Mouse (Mus musculus) midbrain, embryonic 14.5 days (tissue): ENCODE data around the gene Bmp8a. TPM values are rescaled to one million over a fixed set of nuclear protein-coding genes. Genes with fewer than 3 reads are reported as not detected.
"Not testable (repeated sequence)": the region's sequence is repeated elsewhere in the genome, so short reads cannot be mapped to it uniquely, and the experiment has no call there.

Experiments
- ATAC-seq: fragments of 200-750 bp; cut with Nextera tagmentation; 2 replicates; pipeline ENCODE4 v1.8.0; 2017; ENCODE audit warnings: moderate number of reproducible peaks, moderate library complexity; ENCODE audit not compliant: low FRiP score, low TSS enrichment
- DNase-seq: peaks from one replicate; pipeline ENCODE4 v3.0.0-alpha.2; 2015
- H3K27ac ChIP-seq: fragments of 300-500 bp; sonication (generic); replicated peaks from 2 replicates; pipeline ENCODE4 v1.5.1; 2014; ENCODE audit warnings: mild to moderate bottlenecking, low read depth, low read length, moderate library complexity
- H3K27me3 ChIP-seq: fragments of 300-500 bp; sonication (generic); 2 replicates; pipeline ENCODE4 v1.6.1; 2014; ENCODE audit warnings: low read length, control low read depth, mixed read lengths; ENCODE audit not compliant: control insufficient read depth, insufficient read depth
- H3K36me3 ChIP-seq: fragments of 300-500 bp; sonication (generic); 2 replicates; pipeline ENCODE4 v1.6.1; 2014; ENCODE audit warnings: low read length, control low read depth; ENCODE audit not compliant: control insufficient read depth, insufficient read depth
- H3K4me1 ChIP-seq: fragments of 300-500 bp; sonication (generic); 2 replicates; pipeline ENCODE4 v1.6.1; 2014; ENCODE audit warnings: mild to moderate bottlenecking, antibody characterized with exemption, low read length, control low read depth; ENCODE audit not compliant: control insufficient read depth, insufficient read depth
- H3K4me2 ChIP-seq: fragments of 300-500 bp; sonication (generic); 2 replicates; pipeline ENCODE4 v1.6.1; 2014; ENCODE audit warnings: mild to moderate bottlenecking, low read length, moderate library complexity
- H3K4me3 ChIP-seq: fragments of 300-500 bp; sonication (generic); replicated peaks from 2 replicates; pipeline ENCODE4 v1.5.1; 2014; ENCODE audit warnings: low read depth, low read length
- H3K9ac ChIP-seq: fragments of 300-500 bp; sonication (generic); replicated peaks from 2 replicates; pipeline ENCODE4 v1.6.1; 2014; ENCODE audit warnings: mild to moderate bottlenecking, low read length, moderate library complexity
- H3K9me3 ChIP-seq: fragments of 300-500 bp; sonication (generic); 2 replicates; pipeline ENCODE4 v1.6.1; 2016; ENCODE audit warnings: low read length, control low read depth, mixed read lengths; ENCODE audit not compliant: control insufficient read depth
- WGBS: fragments of 180-500 bp; shearing (Covaris S2); extraction: QIAGEN DNeasy Blood & Tissue Kit; methylation state at CpG from one replicate; pipeline ENCODE4 v1.1.7; 2014; 5-methylcytosine and 5-hydroxymethylcytosine counted together
- polyA plus RNA-seq: library from polyadenylated mRNA; unstranded; fragments of >200 nt; fragmentation: Nextera tagmentation; extraction: Ambion mirVana; gene quantifications from 2 replicates; pipeline ENCODE4 v1.2.1, GENCODE M21; 2014

Gene Bmp8a
- polyA plus RNA-seq, 1 experiment from 2014 or later, result 0.11 TPM

GRCm38 (mm10) chr4:123323534-123323933, 19.5 kb downstream of the Bmp8a start, which contains the start of gene Oxct2a:
Oxct2a (minus strand) TSS chr4:123323634.
- H3K9ac ChIP-seq, result no peak within 1 kb of the TSS
- no peaks in the 10 kb centered on the region for H3K9me3 ChIP-seq
- peak within 1 kb of the TSS; percentile 5; the same call in 1 of the 2 replicates for H3K4me3 ChIP-seq
- H3K4me2 ChIP-seq, result peak within 1 kb of the TSS; percentile 38
- no peak within 1 kb of the TSS for H3K27ac ChIP-seq
- H3K27me3 ChIP-seq, result peaks cover 6% of the 10 kb centered on the region; the same call in 1 of the 2 replicates
- WGBS, result 19% methylated on average over 13 of the region's 13 CpGs
- DNase-seq, result no peak
- H3K4me1 ChIP-seq, result no peaks in the 10 kb centered on the region
- H3K36me3 ChIP-seq, result no peaks in the 10 kb centered on the region
- ATAC-seq, result no peak

GRCm38 (mm10) chr4:123322910-123323309, 20.1 kb downstream of the Bmp8a start:
- not testable (repeated sequence) for H3K9ac ChIP-seq, H3K4me3 ChIP-seq, ATAC-seq, H3K27me3 ChIP-seq, H3K36me3 ChIP-seq, H3K27ac ChIP-seq, H3K4me1 ChIP-seq, DNase-seq, H3K9me3 ChIP-seq
- WGBS, result 21% methylated on average over 27 of the region's 38 CpGs
- peak overlapping the region; percentile 38 for H3K4me2 ChIP-seq

GRCm38 (mm10) chr4:123314497-123314896, 28.6 kb downstream of the Bmp8a start:
- Histone ChIP-seq H3K27ac (no peak overlapping the region), H3K27me3 (no peaks in the 10 kb centered on the region), H3K9ac (no peak overlapping the region), H3K4me3 (no peak overlapping the region), H3K9me3 (no peaks in the 10 kb centered on the region), H3K4me1 (no peaks in the 10 kb centered on the region), H3K4me2 (no peak overlapping the region), H3K36me3 (no peaks in the 10 kb centered on the region)
- WGBS, result 82% methylated on average over 3 of the region's 3 CpGs
- ATAC-seq (no peak), DNase-seq (no peak)

GRCm38 (mm10) chr4:123313010-123313409, 30.0 kb downstream of the Bmp8a start:
- DNase-seq, result no peak
- Histone ChIP-seq H3K27ac (no peak overlapping the region), H3K27me3 (no peaks in the 10 kb centered on the region), H3K4me3 (no peak overlapping the region), H3K9me3 (no peaks in the 10 kb centered on the region), H3K4me2 (no peak overlapping the region), H3K9ac (no peak overlapping the region), H3K4me1 (no peaks in the 10 kb centered on the region), H3K36me3 (no peaks in the 10 kb centered on the region)
- ATAC-seq, result no peak
- WGBS, result 96% methylated on average over 6 of the region's 6 CpGs

GRCm38 (mm10) chr4:123311845-123312244, 31.2 kb downstream of the Bmp8a start:
- no peaks in the 10 kb centered on the region for H3K9me3 ChIP-seq
- no peaks in the 10 kb centered on the region for H3K27me3 ChIP-seq
- H3K27ac ChIP-seq, result no peak overlapping the region
- no peaks in the 10 kb centered on the region for H3K4me1 ChIP-seq
- H3K36me3 ChIP-seq, result no peaks in the 10 kb centered on the region
- DNase-seq, result no peak
- no peak overlapping the region for H3K4me3 ChIP-seq
- no peak overlapping the region for H3K9ac ChIP-seq
- 90% methylated on average over 7 of the region's 7 CpGs for WGBS
- H3K4me2 ChIP-seq, result no peak overlapping the region
- no peak for ATAC-seq

GRCm38 (mm10) chr4:123308292-123308691, 34.8 kb downstream of the Bmp8a start:
- Histone ChIP-seq H3K4me2 (no peak overlapping the region), H3K4me3 (no peak overlapping the region), H3K9me3 (no peaks in the 10 kb centered on the region), H3K27me3 (no peaks in the 10 kb centered on the region), H3K27ac (no peak overlapping the region), H3K36me3 (peaks cover 7% of the 10 kb centered on the region; the same call in 1 of the 2 replicates), H3K9ac (no peak overlapping the region), H3K4me1 (no peaks in the 10 kb centered on the region)
- 61% methylated on average over 3 of the region's 3 CpGs for WGBS
- ATAC-seq, result no peak
- no peak for DNase-seq

GRCm38 (mm10) chr4:123306999-123307398, 36.1 kb downstream of the Bmp8a start:
- Histone ChIP-seq H3K27me3 (no peaks in the 10 kb centered on the region), H3K27ac (no peak overlapping the region), H3K9me3 (no peaks in the 10 kb centered on the region), H3K36me3 (peaks cover 18% of the 10 kb centered on the region), H3K9ac (no peak overlapping the region), H3K4me2 (no peak overlapping the region), H3K4me1 (no peaks in the 10 kb centered on the region), H3K4me3 (no peak overlapping the region)
- no peak for ATAC-seq
- WGBS, result 93% methylated on average over 10 of the region's 10 CpGs
- DNase-seq, result no peak

- Histone ChIP-seq H3K4me2 (no peak overlapping the region), H3K27me3 (no peaks in the 10 kb centered on the region), H3K36me3 (peaks cover 19% of the 10 kb centered on the region), H3K4me3 (no peak overlapping the region), H3K9ac (no peak overlapping the region), H3K27ac (no peak overlapping the region), H3K9me3 (no peaks in the 10 kb centered on the region), H3K4me1 (no peaks in the 10 kb centered on the region)
- 43% methylated on average over 3 of the region's 3 CpGs for whole genome bisulfite sequencing
- ATAC-seq (no peak), DNase-seq (peak; percentile 74)
Measured at GRCm38 (mm10) chr4:123305789-123306188, 37.3 kb downstream of the Bmp8a start.

GRCm38 (mm10) chr4:123298980-123299670, 43.9 kb downstream of the Bmp8a start:
- Histone ChIP-seq H3K27ac (no peak overlapping the region), H3K4me2 (no peak overlapping the region), H3K4me3 (no peak overlapping the region), H3K4me1 (no peaks in the 10 kb centered on the region), H3K27me3 (no peaks in the 10 kb centered on the region), H3K36me3 (peaks cover 79% of the 10 kb centered on the region), H3K9ac (no peak overlapping the region), H3K9me3 (no peaks in the 10 kb centered on the region)
- WGBS, result 94% methylated on average over 11 of the region's 11 CpGs
- ATAC-seq, result no peak
- DNase-seq, result no peak
